Mouse (Mus musculus) cortical plate, adult 2 months (tissue): Measurements from ENCODE around the gene Lpp. TPM values are rescaled to one million over a fixed set of nuclear protein-coding genes. Genes with fewer than 3 reads are reported as not detected.

ENCODE experiments used
- H3K27ac ChIP-seq: fragments of 200-500 bp; 2 replicates; pipeline ENCODE4 v1.5.1; 2012; ENCODE audit warnings: low read length, control low read depth, inconsistent platforms; ENCODE audit not compliant: insufficient read depth
- H3K4me1 ChIP-seq: fragments of 200-500 bp; 2 replicates; pipeline ENCODE4 v1.6.1; 2011; ENCODE audit warnings: low read length; ENCODE audit not compliant: control insufficient read depth, insufficient read depth
- H3K4me3 ChIP-seq: fragments of 200-500 bp; 2 replicates; pipeline ENCODE4 v1.5.1; 2011; ENCODE audit warnings: mild to moderate bottlenecking, low read length, control low read depth; ENCODE audit not compliant: insufficient read depth
- CTCF ChIP-seq: fragments of 200-500 bp; IDR thresholded peaks from 2 replicates; pipeline ENCODE4 v1.5.1; 2011; ENCODE audit warnings: mild to moderate bottlenecking, control low read depth, low read length; ENCODE audit not compliant: insufficient read depth; ENCODE audit errors: extremely low read depth
- POLR2A ChIP-seq: fragments of 200-500 bp; IDR thresholded peaks from 2 replicates; pipeline ENCODE4 v1.6.1; 2011; ENCODE audit warnings: mild to moderate bottlenecking, low read length, control low read depth; ENCODE audit not compliant: insufficient read depth; ENCODE audit errors: extremely low read depth
- polyA plus RNA-seq: library from polyadenylated mRNA; depleted of rRNA; stranded (reverse); fragments of >200 nt; gene quantifications from 2 replicates; pipeline ENCODE4 v1.2.3, GENCODE M21; 2012

Gene Lpp
- polyA plus RNA-seq, 1 experiment = 2.5 TPM

DNA sequence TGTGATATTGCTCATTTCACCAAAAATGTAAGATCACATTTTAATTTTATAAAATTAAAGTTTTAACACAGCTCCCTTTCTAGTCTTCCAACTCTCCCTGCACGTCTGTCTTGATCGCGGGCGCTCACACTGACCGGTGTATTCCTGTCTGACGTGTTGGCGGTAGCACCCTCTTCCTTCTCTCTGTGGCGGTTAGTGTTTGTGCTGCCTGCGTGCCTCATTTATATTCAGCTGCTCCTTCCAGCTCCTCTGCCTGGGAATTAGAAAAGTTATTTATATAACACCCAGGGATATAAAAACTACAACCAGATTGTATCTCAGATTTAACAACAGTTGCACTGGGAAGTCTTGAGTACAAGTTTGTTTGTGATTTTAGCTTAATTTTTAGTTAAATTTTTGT lies 573.2 kb downstream of the Lpp start:
- H3K27ac ChIP-seq = no peak overlapping the region

GRCm38 (mm10) chr16:24973009-24973631 lies 579.8 kb downstream of the Lpp start:
- no peak overlapping the region for H3K4me3 ChIP-seq
- no peak overlapping the region for H3K27ac ChIP-seq
- H3K4me1 ChIP-seq = no peaks in the 10 kb centered on the region; the same call in 1 of the 2 replicates
- TF ChIP-seq POLR2A (no peak), CTCF (no peak)

More for the DNA sequence above, 573.2 kb downstream of the Lpp start:
- no peak for TF ChIP-seq POLR2A
- TF ChIP-seq CTCF = no peak
- Histone ChIP-seq H3K4me3 (no peak overlapping the region), H3K4me1 (no peaks in the 10 kb centered on the region)

DNA sequence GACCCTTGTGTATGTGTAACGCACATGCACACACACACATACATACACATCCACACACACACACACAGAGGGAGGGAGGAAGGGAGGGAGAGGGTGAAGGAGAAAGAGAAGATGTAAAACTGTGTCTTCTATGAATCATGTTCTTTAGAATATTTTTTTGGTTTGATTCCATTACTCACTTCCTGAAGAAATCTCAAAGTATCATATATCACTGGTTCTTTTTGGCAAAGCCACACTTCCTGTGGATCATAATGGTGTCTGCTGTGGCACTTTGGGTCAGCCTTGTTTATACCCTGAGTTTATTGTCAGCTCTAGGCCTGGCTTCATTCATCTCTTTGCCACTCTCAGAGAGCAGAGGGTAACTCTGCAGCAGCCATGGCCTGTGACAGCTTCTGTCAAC lies 584.5 kb downstream of the Lpp start:
- H3K27ac ChIP-seq = no peak overlapping the region
- TF ChIP-seq POLR2A (no peak), CTCF (no peak)
- H3K4me3 ChIP-seq = no peak overlapping the region
- no peaks in the 10 kb centered on the region; the same call in 1 of the 2 replicates for H3K4me1 ChIP-seq

- TF ChIP-seq CTCF = no peak
- no peak overlapping the region for H3K27ac ChIP-seq
- no peaks in the 10 kb centered on the region for H3K4me1 ChIP-seq
- no peak overlapping the region for H3K4me3 ChIP-seq
These were observed 584.9 kb downstream of the Lpp start for GRCm38 (mm10) chr16:24978226-24978625.

DNA sequence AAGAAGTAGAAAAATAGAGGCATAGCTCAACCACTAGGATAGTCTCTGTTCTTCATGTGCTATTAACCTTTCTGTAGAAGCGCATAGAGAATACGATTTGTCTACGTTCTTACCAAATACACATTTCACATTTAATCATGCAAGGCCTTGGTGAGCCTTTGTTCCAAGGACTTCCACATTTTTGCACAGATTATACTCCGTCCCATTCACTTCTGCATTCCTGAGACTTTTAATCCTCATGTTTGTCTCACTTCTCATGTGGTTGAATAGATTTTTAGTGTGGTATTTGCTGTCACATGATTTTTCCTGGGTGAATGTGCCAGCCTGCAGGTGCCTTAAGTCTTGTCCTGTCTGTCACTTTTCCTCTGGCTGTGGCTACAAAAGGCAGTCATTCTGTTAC lies 586.1 kb downstream of the Lpp start:
- Histone ChIP-seq H3K4me3 (no peak overlapping the region), H3K27ac (no peak overlapping the region), H3K4me1 (no peaks in the 10 kb centered on the region)
- TF ChIP-seq POLR2A = no peak
- no peak for TF ChIP-seq CTCF

DNA sequence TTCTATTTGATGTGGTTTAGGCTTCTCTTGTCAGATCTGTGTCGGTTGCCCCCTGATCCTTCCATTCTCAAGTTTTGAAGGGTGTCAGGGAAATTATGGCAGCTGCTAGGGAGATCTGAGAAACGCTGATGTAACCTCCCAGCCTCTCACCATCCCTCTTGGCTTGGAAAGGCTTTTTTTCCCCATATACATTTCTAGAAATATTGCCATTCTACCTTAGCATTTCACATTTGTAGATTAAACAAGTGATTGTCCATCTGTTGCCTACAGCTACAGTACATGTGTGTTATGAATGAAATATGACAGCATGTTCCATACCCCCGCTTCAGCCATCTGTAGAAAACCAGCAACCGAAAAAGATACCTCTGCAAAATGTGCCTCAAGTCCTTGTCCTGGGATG lies 589.5 kb downstream of the Lpp start:
- TF ChIP-seq CTCF (no peak), POLR2A (no peak)
- Histone ChIP-seq H3K27ac (no peak overlapping the region), H3K4me1 (no peaks in the 10 kb centered on the region), H3K4me3 (no peak overlapping the region)

- Histone ChIP-seq H3K27ac (no peak overlapping the region), H3K4me3 (no peak overlapping the region), H3K4me1 (peaks cover 5% of the 10 kb centered on the region)
- no peak for TF ChIP-seq CTCF
- TF ChIP-seq POLR2A = no peak
These were observed 597.0 kb downstream of the Lpp start for GRCm38 (mm10) chr16:24990331-24990730.

DNA sequence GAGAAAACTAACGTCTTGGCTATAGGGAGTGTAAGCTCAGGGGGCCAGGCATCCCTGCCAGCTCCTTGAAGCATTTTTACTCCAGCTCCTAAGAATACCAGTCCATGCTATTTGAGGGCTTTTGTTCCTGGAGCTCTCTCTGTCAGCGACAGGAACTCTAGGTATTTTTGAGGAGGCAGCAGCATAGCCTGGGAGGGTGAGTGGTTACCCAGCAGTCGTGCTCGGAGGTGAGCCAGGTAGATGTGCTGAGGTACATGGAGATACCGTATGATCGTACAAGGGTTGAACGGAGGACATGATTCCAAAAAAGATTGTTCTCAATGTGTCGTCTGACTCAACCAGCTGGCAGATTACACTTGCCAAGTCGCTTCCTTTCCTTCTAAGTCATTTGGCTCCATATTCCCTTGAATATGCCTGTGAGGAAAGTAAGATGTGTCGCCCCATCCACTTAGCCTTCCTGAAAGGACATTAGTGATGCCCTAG lies 597.8 kb downstream of the Lpp start:
- H3K4me3 ChIP-seq = no peak overlapping the region
- peaks cover 5% of the 10 kb centered on the region for H3K4me1 ChIP-seq
- TF ChIP-seq POLR2A (no peak), CTCF (no peak)
- no peak overlapping the region for H3K27ac ChIP-seq

DNA sequence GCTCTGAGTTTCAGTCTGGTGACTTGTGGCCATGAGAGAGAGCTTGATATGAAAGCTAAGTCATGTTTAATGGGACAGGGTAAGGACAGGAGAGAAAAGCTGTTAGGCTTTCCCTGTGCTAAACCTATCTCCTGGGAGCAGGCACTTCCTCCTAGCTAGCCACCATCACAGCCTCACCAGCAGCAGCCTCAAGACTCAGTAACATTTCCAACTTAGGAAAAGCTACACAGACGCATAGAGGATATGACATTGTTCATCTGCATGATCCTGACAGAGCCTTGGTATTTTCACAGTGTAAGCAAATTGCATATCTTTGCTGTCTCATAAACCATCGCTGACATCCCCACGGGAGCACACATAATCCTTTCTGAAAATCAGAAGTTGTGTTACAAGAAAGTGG lies 598.7 kb downstream of the Lpp start:
- Histone ChIP-seq H3K4me1 (peaks cover 5% of the 10 kb centered on the region), H3K27ac (no peak overlapping the region), H3K4me3 (no peak overlapping the region)
- TF ChIP-seq POLR2A (no peak), CTCF (no peak)

GRCm38 (mm10) chr16:24992494-24992893 lies 599.2 kb downstream of the Lpp start:
- Histone ChIP-seq H3K27ac (no peak overlapping the region), H3K4me1 (peaks cover 5% of the 10 kb centered on the region), H3K4me3 (no peak overlapping the region)
- TF ChIP-seq POLR2A = no peak
- TF ChIP-seq CTCF = no peak
